Mouse (Mus musculus) cerebellum, adult 11-12 months (tissue): ENCODE measurements around the gene Ckm.

Source experiments
- DNase-seq: peaks from one replicate; pipeline ENCODE4 v3.0.0; 2022

Ckm gene

GRCm38 (mm10) chr7:19436276-19436675 is 31.7 kb downstream of the Ckm start:
- DNase-seq = no peak

GRCm38 (mm10) chr7:19437048-19437447 is 32.5 kb downstream of the Ckm start:
- no peak for DNase-seq

GRCm38 (mm10) chr7:19441448-19442091 is 37.0 kb downstream of the Ckm start:
- no peak for DNase-seq

GRCm38 (mm10) chr7:19443344-19443743 is 38.8 kb downstream of the Ckm start:
- peak; percentile 78 for DNase-seq

- DNase-seq = no peak
Observed at GRCm38 (mm10) chr7:19444801-19445200, 40.2 kb downstream of the Ckm start.

GRCm38 (mm10) chr7:19447689-19448088 is 43.1 kb downstream of the Ckm start:
- peak; percentile 69 for DNase-seq

- DNase-seq = no peak
Observed at GRCm38 (mm10) chr7:19449165-19449564, 44.6 kb downstream of the Ckm start.

GRCm38 (mm10) chr7:19455186-19455585 is 50.6 kb downstream of the Ckm start:
- DNase-seq = no peak

- peak; percentile 49 for DNase-seq
Observed at GRCm38 (mm10) chr7:19455819-19456495, 51.4 kb downstream of the Ckm start.

GRCm38 (mm10) chr7:19456628-19457027 is 52.1 kb downstream of the Ckm start:
- no peak for DNase-seq

- no peak for DNase-seq
Observed at GRCm38 (mm10) chr7:19457414-19458071, 53.0 kb downstream of the Ckm start.

GRCm38 (mm10) chr7:19458072-19458486 is 53.5 kb downstream of the Ckm start:
- DNase-seq = peak; percentile 58

GRCm38 (mm10) chr7:19458591-19459111 is 54.1 kb downstream of the Ckm start, which contains the start of gene Mark4:
TSS of gene Mark4 (minus strand) at chr7:19458821.
- peak; percentile 73 for DNase-seq

- no peak for DNase-seq
Observed at GRCm38 (mm10) chr7:19459144-19459870, 54.7 kb downstream of the Ckm start.

GRCm38 (mm10) chr7:19460500-19460899 is 55.9 kb downstream of the Ckm start:
- no peak for DNase-seq

GRCm38 (mm10) chr7:19461488-19461887 is 56.9 kb downstream of the Ckm start:
- no peak for DNase-seq

- no peak for DNase-seq
Observed at GRCm38 (mm10) chr7:19462443-19462842, 57.9 kb downstream of the Ckm start.

- DNase-seq = no peak
Observed at GRCm38 (mm10) chr7:19462884-19463381, 58.4 kb downstream of the Ckm start, which contains the start of gene Exoc3l2. TSS of gene Exoc3l2 (plus strand) at chr7:19463331.

GRCm38 (mm10) chr7:19464367-19465307 is 60.1 kb downstream of the Ckm start:
- no peak for DNase-seq

- no peak for DNase-seq
Observed at GRCm38 (mm10) chr7:19466602-19467145, 62.1 kb downstream of the Ckm start.

GRCm38 (mm10) chr7:19467638-19468037 is 63.1 kb downstream of the Ckm start:
- DNase-seq = no peak
